In genomic region chr13:23517603-23518294, GRCm38 (mm10) we compare ENCODE assay signal across 8 mouse cellular contexts. TPM values are rescaled to one million over a fixed set of nuclear protein-coding genes. Genes with fewer than 3 reads are reported as not detected.
DNase-seq lines count a peak whose midpoint lies in the region; ATAC-seq and TF ChIP-seq lines count a peak whose summit lies in the region.

No protein-coding gene starts in this region.

- H3K4me3 ChIP-seq in ES-Bruce4 (ENCODE audit: low read depth, low read length) = peak overlapping the region; percentile 99
- peak overlapping the region; percentile 54 for H3K4me3 ChIP-seq in forebrain, embryonic 16.5 days (replicated peaks; ENCODE audit: low read length)
- peak overlapping the region; percentile 39 for H3K4me3 ChIP-seq in neural tube, embryonic 14.5 days (ENCODE audit: low read depth, low read length)

- intact Hi-C loops in heart, postnatal 36 days (cut with DNase I) = loop anchor here (1.0 to 10.0 kb wide), 6 partner anchors 53 to 1573 kb away; partner anchors contain the start of genes Btn1a1, Zfp184 and Zfp322a

- TF ChIP-seq EP300 in ES-Bruce4 (IDR thresholded peaks at IDR 0.05; ENCODE audit: insufficient read depth, low read depth, low read length) = 0 out of 2 replicates have a peak, but pooled peaks have one; percentile 34

- peak overlapping the region; percentile 72 for H3K4me2 ChIP-seq in forebrain, embryonic 16.5 days (ENCODE audit: low read length)
- peak overlapping the region; percentile 63 for H3K4me2 ChIP-seq in neural tube, embryonic 14.5 days (ENCODE audit: low read depth, low read length)

- no peak for TF ChIP-seq POLR2A in ES-Bruce4 (IDR thresholded peaks at IDR 0.05; ENCODE audit: insufficient read depth, low read length)

- H3K9ac ChIP-seq in ES-Bruce4 (ENCODE audit: low read depth, poor library complexity, severe bottlenecking) = peak overlapping the region; percentile 96
- no peak overlapping the region for H3K9ac ChIP-seq in forebrain, embryonic 16.5 days (replicated peaks; ENCODE audit: low read depth, low read length)
- no peak overlapping the region for H3K9ac ChIP-seq in neural tube, embryonic 14.5 days (replicated peaks; ENCODE audit: low read depth, low read length)

- peak; percentile 75 to 90 for DNase-seq in cerebellum, adult 18-20 months
- peak; percentile 91 to 92 for DNase-seq in heart, postnatal 36 days
- peak; percentile 88 to 95 for DNase-seq in layer of hippocampus, adult 18-20 months (ENCODE audit: low spot score in 2 of 2)
- DNase-seq in lung, adult 18-20 months = peak; percentile 87
- DNase-seq in testis, postnatal 10 days (ENCODE audit: low spot score) = peak; percentile 82

- under 1% methylated on average over 27 of the region's 27 CpGs for WGBS in forebrain, embryonic 16.5 days
- WGBS in neural tube, embryonic 14.5 days = under 1% methylated on average over 27 of the region's 27 CpGs

- no peaks in the 10 kb centered on the region for H3K27me3 ChIP-seq in ES-Bruce4 (ENCODE audit: control insufficient read depth, insufficient read depth, low read length, poor library complexity, severe bottlenecking)
- no peaks in the 10 kb centered on the region for H3K27me3 ChIP-seq in forebrain, embryonic 16.5 days (replicated peaks; ENCODE audit: control insufficient read depth, insufficient read depth, low read length)
- H3K27me3 ChIP-seq in neural tube, embryonic 14.5 days (ENCODE audit: control insufficient read depth, insufficient read depth, low read length) = no peaks in the 10 kb centered on the region

- TF ChIP-seq CTCF in ES-Bruce4 (IDR thresholded peaks at IDR 0.05; ENCODE audit: low read depth, low read length) = no peak

- H3K36me3 ChIP-seq in ES-Bruce4 (ENCODE audit: control insufficient read depth, insufficient read depth, low read length, poor library complexity, severe bottlenecking) = no peaks in the 10 kb centered on the region
- H3K36me3 ChIP-seq in forebrain, embryonic 16.5 days (ENCODE audit: control insufficient read depth, insufficient read depth) = no peaks in the 10 kb centered on the region
- H3K36me3 ChIP-seq in neural tube, embryonic 14.5 days (ENCODE audit: control insufficient read depth, insufficient read depth, low read length) = no peaks in the 10 kb centered on the region

- peaks cover 6% of the 10 kb centered on the region for H3K4me1 ChIP-seq in ES-Bruce4 (ENCODE audit: control insufficient read depth, insufficient read depth, low read length)
- H3K4me1 ChIP-seq in forebrain, embryonic 16.5 days (replicated peaks; ENCODE audit: control insufficient read depth, insufficient read depth, low read length) = peaks cover 7% of the 10 kb centered on the region
- peaks cover 4% of the 10 kb centered on the region; the same call in 1 of the 2 replicates for H3K4me1 ChIP-seq in neural tube, embryonic 14.5 days (ENCODE audit: control insufficient read depth, insufficient read depth, low read length)

- H3K27ac ChIP-seq in ES-Bruce4 (ENCODE audit: insufficient read depth, low read length) = peak overlapping the region; percentile 97
- peak overlapping the region; percentile 68; the same call in 1 of the 2 replicates for H3K27ac ChIP-seq in forebrain, embryonic 16.5 days (ENCODE audit: low read length)
- H3K27ac ChIP-seq in neural tube, embryonic 14.5 days (ENCODE audit: low read depth, low read length) = no peak overlapping the region

- no peaks in the 10 kb centered on the region for H3K9me3 ChIP-seq in ES-Bruce4 (replicated peaks; ENCODE audit: control insufficient read depth, insufficient read depth, low read length, poor library complexity, severe bottlenecking)
- no peaks in the 10 kb centered on the region for H3K9me3 ChIP-seq in forebrain, embryonic 16.5 days (ENCODE audit: control insufficient read depth, low read length)
- H3K9me3 ChIP-seq in neural tube, embryonic 14.5 days (ENCODE audit: control insufficient read depth, low read length) = no peaks in the 10 kb centered on the region

- ATAC-seq in forebrain, embryonic 16.5 days = peak; percentile 90
- peak; percentile 93 for ATAC-seq in neural tube, embryonic 14.5 days (ENCODE audit: low read depth)

RNA-seq across cellular contexts. Expression of gene Hist1h4h, which starts 13.1 kb away (rescaled TPM):
- 16.9 and 19.1 TPM in 2 replicates for polyA plus RNA-seq in ES-Bruce4 (2011; ENCODE audit: insufficient read depth, insufficient read length, low read depth, missing spikeins)
- 2.9 and 4.6 TPM in 2 replicates for polyA plus RNA-seq in forebrain, embryonic 16.5 days (2015; fragmentation: Nextera tagmentation; extraction: Ambion mirVana)
- 100 to 1,000 TPM; 268 to 283 TPM for total RNA-seq in heart, postnatal 36 days (2021)
- 100 to 1,000 TPM; 331 to 357 TPM for total RNA-seq in layer of hippocampus, adult 18-20 months (2021)
- 1.7 and 2.1 TPM in 2 replicates for polyA plus RNA-seq in neural tube, embryonic 14.5 days (2014; fragmentation: Nextera tagmentation; extraction: Ambion mirVana)

RNA-seq across cellular contexts. Expression of gene Hist1h2af, which starts 16.0 kb away (rescaled TPM):
- polyA plus RNA-seq in ES-Bruce4 (2011; ENCODE audit: insufficient read depth, insufficient read length, low read depth, missing spikeins) = 68.8 and 97.9 TPM in 2 replicates
- polyA plus RNA-seq in forebrain, embryonic 16.5 days (2015; fragmentation: Nextera tagmentation; extraction: Ambion mirVana) = not detected in 2 replicates
- total RNA-seq in heart, postnatal 36 days (2021) = 10 to 100 TPM; 14.1 to 19.0 TPM
- total RNA-seq in layer of hippocampus, adult 18-20 months (2021) = 1 to 10 TPM in 1 of 2 experiments, not detected in 1; 3.0 TPM
- polyA plus RNA-seq in neural tube, embryonic 14.5 days (2014; fragmentation: Nextera tagmentation; extraction: Ambion mirVana) = not detected in 2 replicates

RNA-seq across cellular contexts. Expression of gene Hist1h3g, which starts 17.5 kb away (rescaled TPM):
- 8.9 and 16.9 TPM in 2 replicates for polyA plus RNA-seq in ES-Bruce4 (2011; ENCODE audit: insufficient read depth, insufficient read length, low read depth, missing spikeins)
- 1.5 and 3.2 TPM in 2 replicates for polyA plus RNA-seq in forebrain, embryonic 16.5 days (2015; fragmentation: Nextera tagmentation; extraction: Ambion mirVana)
- total RNA-seq in heart, postnatal 36 days (2021) = 1 to 10 TPM; 2.5 to 4.1 TPM
- 1 to 10 TPM; 2.1 to 4.9 TPM for total RNA-seq in layer of hippocampus, adult 18-20 months (2021)
- polyA plus RNA-seq in neural tube, embryonic 14.5 days (2014; fragmentation: Nextera tagmentation; extraction: Ambion mirVana) = 0.72 TPM in 1 of 2 replicates, not detected in the other

RNA-seq across cellular contexts. Expression of gene Hist1h2bh, which starts 25.4 kb away (rescaled TPM):
- 3.9 and 4.2 TPM in 2 replicates for polyA plus RNA-seq in ES-Bruce4 (2011; ENCODE audit: insufficient read depth, insufficient read length, low read depth, missing spikeins)
- 0.23 and 0.47 TPM in 2 replicates for polyA plus RNA-seq in forebrain, embryonic 16.5 days (2015; fragmentation: Nextera tagmentation; extraction: Ambion mirVana)
- 1 to 10 TPM in 1 of 2 experiments, under 1 TPM in 1; 0.94 to 1.9 TPM for total RNA-seq in heart, postnatal 36 days (2021)
- under 1 TPM; 0.43 to 0.54 TPM for total RNA-seq in layer of hippocampus, adult 18-20 months (2021)
- polyA plus RNA-seq in neural tube, embryonic 14.5 days (2014; fragmentation: Nextera tagmentation; extraction: Ambion mirVana) = 0.33 TPM in 1 of 2 replicates, not detected in the other

RNA-seq across cellular contexts. Expression of gene Hist1h3f, which starts 26.1 kb away (rescaled TPM):
- 1.5 TPM in 1 of 2 replicates, not detected in the other for polyA plus RNA-seq in ES-Bruce4 (2011; ENCODE audit: insufficient read depth, insufficient read length, low read depth, missing spikeins)
- 0.30 and 0.61 TPM in 2 replicates for polyA plus RNA-seq in forebrain, embryonic 16.5 days (2015; fragmentation: Nextera tagmentation; extraction: Ambion mirVana)
- 10 to 100 TPM in 1 of 2 experiments, 1 to 10 TPM in 1; 7.4 to 10.0 TPM for total RNA-seq in heart, postnatal 36 days (2021)
- 10 to 100 TPM; 15.1 to 16.5 TPM for total RNA-seq in layer of hippocampus, adult 18-20 months (2021)
- 0.52 TPM in 1 of 2 replicates, not detected in the other for polyA plus RNA-seq in neural tube, embryonic 14.5 days (2014; fragmentation: Nextera tagmentation; extraction: Ambion mirVana)

Comparison
In these comparisons a context has a peak if more than half of its experiments do, and no peak if none do; other contexts are left out.
1. H3K4me3 ChIP-seq: peak in every context shown above with its lines; median percentile 99 in ES-Bruce4; 54 in forebrain, embryonic 16.5 days; 39 in neural tube, embryonic 14.5 days.
2. RNA of gene Hist1h2af, which starts 16.0 kb away (polyA plus RNA-seq): 68.8 to 97.9 TPM in ES-Bruce4; not detected in forebrain, embryonic 16.5 days and not detected in neural tube, embryonic 14.5 days; every median in the first group is over 10 times any median in the second.
3. Peak in every context shown above with its lines, with median percentiles within 50 percentile points of each other: DNase-seq.